Mouse (Mus musculus): ENCODE data around the gene Nrap.
A peak's percentile ranks its signal among the peaks of the same experiment; 100 is the strongest.
"Not testable (repeated sequence)": the region's sequence is repeated elsewhere in the genome, so short reads cannot be mapped to it uniquely, and the experiment has no call there.

Nrap gene

GRCm38 (mm10) chr19:56389879-56390278, at the start of gene Nrap:
Gene Nrap, minus strand, starts transcription at chr19:56390037.
- no peak for DNase-seq (ENCODE audit: low spot score)

- no peak for DNase-seq (ENCODE audit: low spot score)
Observed at GRCm38 (mm10) chr19:56439072-56439434, 49.2 kb upstream of the Nrap start.

- DNase-seq (ENCODE audit: low spot score): no peak
Observed at GRCm38 (mm10) chr19:56438357-56439071, 48.7 kb upstream of the Nrap start.

- DNase-seq (ENCODE audit: low spot score): no peak
Observed at GRCm38 (mm10) chr19:56436380-56436779, 46.5 kb upstream of the Nrap start.

- no peak for DNase-seq (ENCODE audit: low spot score)
Observed at GRCm38 (mm10) chr19:56433581-56433980, 43.7 kb upstream of the Nrap start.

GRCm38 (mm10) chr19:56432706-56433105, 42.9 kb upstream of the Nrap start:
- DNase-seq (ENCODE audit: low spot score): no peak

- peak; percentile 31 for DNase-seq (ENCODE audit: low spot score)
Observed at GRCm38 (mm10) chr19:56430369-56430768, 40.5 kb upstream of the Nrap start.

- no peak for DNase-seq (ENCODE audit: low spot score)
Observed at GRCm38 (mm10) chr19:56425492-56425891, 35.7 kb upstream of the Nrap start.

- no peak for DNase-seq (ENCODE audit: low spot score)
Observed at GRCm38 (mm10) chr19:56424606-56425395, 35.0 kb upstream of the Nrap start.

GRCm38 (mm10) chr19:56423370-56423769, 33.5 kb upstream of the Nrap start:
- no peak for DNase-seq (ENCODE audit: low spot score)

- peak; percentile 84 for DNase-seq (ENCODE audit: low spot score)
Observed at GRCm38 (mm10) chr19:56422476-56423338, 32.9 kb upstream of the Nrap start.

- DNase-seq (ENCODE audit: low spot score): no peak
Observed at GRCm38 (mm10) chr19:56420345-56420744, 30.5 kb upstream of the Nrap start.

- no peak for DNase-seq (ENCODE audit: low spot score)
Observed at GRCm38 (mm10) chr19:56419452-56419851, 29.6 kb upstream of the Nrap start.

GRCm38 (mm10) chr19:56418404-56418803, 28.6 kb upstream of the Nrap start:
- DNase-seq (ENCODE audit: low spot score): no peak

- not testable (repeated sequence) for DNase-seq (ENCODE audit: low spot score)
Observed at GRCm38 (mm10) chr19:56409884-56410283, 20.0 kb upstream of the Nrap start.

- no peak for DNase-seq (ENCODE audit: low spot score)
Observed at GRCm38 (mm10) chr19:56406581-56406980, 16.7 kb upstream of the Nrap start.

GRCm38 (mm10) chr19:56405824-56406223, 16.0 kb upstream of the Nrap start:
- DNase-seq (ENCODE audit: low spot score): no peak

- DNase-seq (ENCODE audit: low spot score): no peak
Observed at GRCm38 (mm10) chr19:56401864-56402263, 12.0 kb upstream of the Nrap start.

- peak; percentile 32 for DNase-seq (ENCODE audit: low spot score)
Observed at GRCm38 (mm10) chr19:56400200-56400599, 10.4 kb upstream of the Nrap start.

- no peak for DNase-seq (ENCODE audit: low spot score)
Observed at GRCm38 (mm10) chr19:56398528-56398795, 8.6 kb upstream of the Nrap start.

GRCm38 (mm10) chr19:56397663-56398527, 8.1 kb upstream of the Nrap start:
- no peak for DNase-seq (ENCODE audit: low spot score)
